Mouse (Mus musculus): Measurements from ENCODE around the gene Adra2b. TPM values are rescaled to one million over a fixed set of nuclear protein-coding genes. Genes with fewer than 3 reads are reported as not detected.

Adra2b gene
- total and polyA plus RNA-seq, 3 experiments: not detected

DNA sequence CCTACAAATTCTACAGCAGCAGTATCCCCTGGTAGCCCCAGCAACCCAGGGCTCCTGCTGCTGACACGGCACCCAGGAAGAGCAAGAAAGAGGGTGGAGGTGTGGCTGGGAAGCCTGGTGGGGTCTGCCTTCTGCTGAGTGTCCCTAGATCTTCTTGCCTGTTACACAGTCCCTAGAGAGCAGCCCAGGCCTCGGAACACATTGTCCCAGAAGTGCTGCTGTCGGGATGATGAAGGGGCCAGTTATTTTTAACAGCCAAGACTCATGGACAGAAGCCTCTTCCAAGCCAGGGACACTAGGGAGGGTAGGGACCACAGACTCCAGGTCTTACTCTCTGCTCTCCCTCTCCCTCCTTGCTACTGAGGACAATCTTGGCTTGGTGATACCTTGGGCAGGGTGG, 16.2 kb downstream of the Adra2b start:
- Histone ChIP-seq H3K79me2 (ENCODE audit: control insufficient read depth, insufficient read depth, low read length, poor library complexity) (no peaks in the 10 kb centered on the region), H3K27me3 (ENCODE audit: control insufficient read depth in 1 of 2, insufficient read depth in 2 of 2, low read length in 2 of 2) (0 out of 4 replicates have a peak, but pooled peaks cover 0 to 1% of the 10 kb centered on the region in 2 experiments), H3K4me3 (ENCODE audit: control insufficient read depth in 1 of 2, insufficient read depth in 1 of 2, low read depth in 2 of 2, low read length in 2 of 2) (no peak overlapping the region), H3K4me1 (ENCODE audit: control insufficient read depth in 1 of 2, insufficient read depth in 2 of 2, low read length in 2 of 2) (no peaks in the 10 kb centered on the region), H3K27ac (ENCODE audit: control insufficient read depth, low read depth, low read length) (no peak overlapping the region), H3K9me3 (replicated peaks; ENCODE audit: insufficient read depth, low read length) (no peaks in the 10 kb centered on the region), H3K9ac (ENCODE audit: control insufficient read depth, low read depth, low read length, poor library complexity, severe bottlenecking) (no peak overlapping the region), H3K36me3 (ENCODE audit: control insufficient read depth in 1 of 2, insufficient read depth in 2 of 2, low read length in 2 of 2) (no peaks in the 10 kb centered on the region)
- TF ChIP-seq TBP (IDR thresholded peaks at IDR 0.05; ENCODE audit: low read depth, low read length) (no peak), BHLHE40 (IDR thresholded peaks at IDR 0.05; ENCODE audit: borderline replicate concordance, low read depth, low read length) (no peak), ZC3H11A (IDR thresholded peaks at IDR 0.05; ENCODE audit: low read depth, low read length) (no peak), MYB (IDR thresholded peaks at IDR 0.05; ENCODE audit: low read depth, low read length) (no peak), JUND (IDR thresholded peaks at IDR 0.05; ENCODE audit: low read depth, low read length) (no peak), MYC (IDR thresholded peaks at IDR 0.05; ENCODE audit: low read depth, low read length) (no peak), MXI1 (IDR thresholded peaks at IDR 0.05; ENCODE audit: low read depth, low read length) (no peak), TCF12 (IDR thresholded peaks at IDR 0.05; ENCODE audit: low read depth, low read length) (no peak), POLR2AphosphoS5 (IDR thresholded peaks at IDR 0.05; ENCODE audit: borderline replicate concordance, low read depth, low read length) (no peak), CTCF (IDR thresholded peaks at IDR 0.05 in 2 of 3, conservative IDR thresholded peaks at IDR 0.05 in 1 of 3; ENCODE audit: control insufficient read depth in 1 of 3, insufficient read depth in 1 of 3, low read depth in 2 of 3, low read length in 3 of 3, poor library complexity in 1 of 3, severe bottlenecking in 1 of 3) (no peak), SIN3A (IDR thresholded peaks at IDR 0.05; ENCODE audit: low read length) (no peak), NELFE (IDR thresholded peaks at IDR 0.05; ENCODE audit: low read depth, low read length) (no peak), MAFK (IDR thresholded peaks at IDR 0.05; ENCODE audit: borderline replicate concordance, low read depth, low read length) (no peak), RCOR1 (IDR thresholded peaks at IDR 0.05; ENCODE audit: low read depth, low read length) (no peak), MAZ (IDR thresholded peaks at IDR 0.05; ENCODE audit: low read depth, low read length) (no peak), MEF2A (IDR thresholded peaks at IDR 0.05; ENCODE audit: extremely low read depth, insufficient replicate concordance, low read depth, low read length, poor library complexity, severe bottlenecking) (no peak), KAT2A (conservative IDR thresholded peaks at IDR 0.05; ENCODE audit: low read depth, low read length) (no peak), CHD2 (IDR thresholded peaks at IDR 0.05; ENCODE audit: low read length) (no peak), USF1 (IDR thresholded peaks at IDR 0.05; ENCODE audit: low read depth, low read length) (no peak)
- DNase-seq (ENCODE audit: low read depth, low spot score): no peak

DNA sequence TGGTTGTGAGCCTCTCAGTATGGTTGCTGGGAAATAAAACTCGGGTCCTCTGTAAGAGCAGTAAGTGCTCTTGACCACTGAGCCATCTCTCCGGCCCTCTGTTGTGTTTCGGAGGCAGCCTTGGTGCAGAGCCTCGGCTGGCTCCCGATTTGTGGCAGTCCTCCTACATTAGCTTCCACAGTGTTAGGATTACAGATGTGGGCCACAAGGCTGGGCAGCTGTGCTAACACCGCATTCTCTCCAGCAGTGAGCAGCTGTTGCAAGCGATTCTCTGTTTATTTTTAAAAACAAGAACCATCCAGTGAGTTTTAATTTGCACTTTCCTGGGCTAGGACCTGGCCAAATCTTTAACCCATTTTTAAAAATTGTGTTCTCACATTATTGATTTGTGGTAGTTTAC, 20.9 kb downstream of the Adra2b start:
- H3K9ac ChIP-seq (ENCODE audit: control insufficient read depth, low read depth, low read length, poor library complexity, severe bottlenecking): no peak overlapping the region
- no peaks in the 10 kb centered on the region for H3K4me1 ChIP-seq (ENCODE audit: control insufficient read depth in 1 of 2, insufficient read depth in 2 of 2, low read length in 2 of 2)
- no peak overlapping the region for H3K27ac ChIP-seq (ENCODE audit: control insufficient read depth, low read depth, low read length)
- H3K27me3 ChIP-seq (ENCODE audit: control insufficient read depth in 1 of 2, insufficient read depth in 2 of 2, low read length in 2 of 2): no peaks in the 10 kb centered on the region
- H3K36me3 ChIP-seq (ENCODE audit: control insufficient read depth in 1 of 2, insufficient read depth in 2 of 2, low read length in 2 of 2): no peaks in the 10 kb centered on the region
- H3K9me3 ChIP-seq (replicated peaks; ENCODE audit: insufficient read depth, low read length): no peaks in the 10 kb centered on the region
- DNase-seq (ENCODE audit: low read depth, low spot score): no peak
- no peaks in the 10 kb centered on the region for H3K79me2 ChIP-seq (ENCODE audit: control insufficient read depth, insufficient read depth, low read length, poor library complexity)
- no peak overlapping the region for H3K4me3 ChIP-seq (ENCODE audit: control insufficient read depth in 1 of 2, insufficient read depth in 1 of 2, low read depth in 2 of 2, low read length in 2 of 2)
- TF ChIP-seq ZMIZ1 (IDR thresholded peaks at IDR 0.05; ENCODE audit: low read depth, low read length): no peak
- no peak for TF ChIP-seq RCOR1 (IDR thresholded peaks at IDR 0.05; ENCODE audit: low read depth, low read length)
- TF ChIP-seq E2F4 (IDR thresholded peaks at IDR 0.05; ENCODE audit: borderline replicate concordance, low read depth, low read length): no peak
- no peak for TF ChIP-seq SIN3A (IDR thresholded peaks at IDR 0.05; ENCODE audit: low read length)
